Mouse (Mus musculus): ENCODE data around the gene Gm17677. TPM values are rescaled to one million over a fixed set of nuclear protein-coding genes. Genes with fewer than 3 reads are reported as not detected.

The Gm17677 gene
- polyA plus RNA-seq (2012; rRNA removed), result not detected in 2 replicates

- no peak within 1 kb of the TSS for H3K4me3 ChIP-seq (ENCODE audit: insufficient read depth, low read length)
- H3K4me1 ChIP-seq (ENCODE audit: control insufficient read depth, insufficient read depth, low read length), result no peaks in the 10 kb centered on the region
- no peak within 1 kb of the TSS for H3K27ac ChIP-seq (ENCODE audit: insufficient read depth, low read length)
- TF ChIP-seq CTCF (IDR thresholded peaks at IDR 0.05; ENCODE audit: extremely low read depth, insufficient read depth, low read length), result no peak
- no peak for TF ChIP-seq POLR2A (IDR thresholded peaks at IDR 0.05; ENCODE audit: extremely low read depth, insufficient read depth, low read length)
These were observed at the start of gene Gm17677 for GRCm38 (mm10) chr9:35740749-35741148. Gm17677 (plus strand) TSS chr9:35741049.

GRCm38 (mm10) chr9:35691924-35692323 lies 48.9 kb upstream of the Gm17677 start:
- Histone ChIP-seq H3K27ac (ENCODE audit: insufficient read depth, low read length) (no peak overlapping the region), H3K4me3 (ENCODE audit: insufficient read depth, low read length) (no peak overlapping the region), H3K4me1 (ENCODE audit: control insufficient read depth, insufficient read depth, low read length) (no peaks in the 10 kb centered on the region)
- no peak for TF ChIP-seq CTCF (IDR thresholded peaks at IDR 0.05; ENCODE audit: extremely low read depth, insufficient read depth, low read length)
- no peak for TF ChIP-seq POLR2A (IDR thresholded peaks at IDR 0.05; ENCODE audit: extremely low read depth, insufficient read depth, low read length)

- H3K4me1 ChIP-seq (ENCODE audit: control insufficient read depth, insufficient read depth, low read length), result no peaks in the 10 kb centered on the region
- TF ChIP-seq POLR2A (IDR thresholded peaks at IDR 0.05; ENCODE audit: extremely low read depth, insufficient read depth, low read length), result no peak
- TF ChIP-seq CTCF (IDR thresholded peaks at IDR 0.05; ENCODE audit: extremely low read depth, insufficient read depth, low read length), result no peak
- H3K4me3 ChIP-seq (ENCODE audit: insufficient read depth, low read length), result no peak overlapping the region
- H3K27ac ChIP-seq (ENCODE audit: insufficient read depth, low read length), result no peak overlapping the region
These were observed 33.6 kb upstream of the Gm17677 start for GRCm38 (mm10) chr9:35707265-35707664.

GRCm38 (mm10) chr9:35756843-35757242 lies 16.0 kb downstream of the Gm17677 start:
- no peak overlapping the region for H3K4me3 ChIP-seq (ENCODE audit: insufficient read depth, low read length)
- no peaks in the 10 kb centered on the region for H3K4me1 ChIP-seq (ENCODE audit: control insufficient read depth, insufficient read depth, low read length)
- TF ChIP-seq CTCF (IDR thresholded peaks at IDR 0.05; ENCODE audit: extremely low read depth, insufficient read depth, low read length) (no peak), POLR2A (IDR thresholded peaks at IDR 0.05; ENCODE audit: extremely low read depth, insufficient read depth, low read length) (no peak)
- H3K27ac ChIP-seq (ENCODE audit: insufficient read depth, low read length), result no peak overlapping the region

- H3K4me3 ChIP-seq (ENCODE audit: insufficient read depth, low read length), result no peak within 1 kb of the TSS
- TF ChIP-seq POLR2A (IDR thresholded peaks at IDR 0.05; ENCODE audit: extremely low read depth, insufficient read depth, low read length) (no peak), CTCF (IDR thresholded peaks at IDR 0.05; ENCODE audit: extremely low read depth, insufficient read depth, low read length) (no peak)
- H3K27ac ChIP-seq (ENCODE audit: insufficient read depth, low read length), result no peak within 1 kb of the TSS
- no peaks in the 10 kb centered on the region for H3K4me1 ChIP-seq (ENCODE audit: control insufficient read depth, insufficient read depth, low read length)
These were observed 37.2 kb downstream of the Gm17677 start, which contains the start of gene Gm17727 for GRCm38 (mm10) chr9:35778009-35778408. Gm17727 (minus strand) TSS chr9:35778109.

GRCm38 (mm10) chr9:35790001-35790400 lies 49.2 kb downstream of the Gm17677 start, which contains the start of the genes Gm27235 and D730048I06Rik:
Gm27235 (minus strand) TSS chr9:35790101.
D730048I06Rik (minus strand) TSS chr9:35790112.
- Histone ChIP-seq H3K4me1 (ENCODE audit: control insufficient read depth, insufficient read depth, low read length) (no peaks in the 10 kb centered on the region), H3K4me3 (ENCODE audit: insufficient read depth, low read length) (no peak within 1 kb of the TSS), H3K27ac (ENCODE audit: insufficient read depth, low read length) (no peak within 1 kb of the TSS)
- no peak for TF ChIP-seq POLR2A (IDR thresholded peaks at IDR 0.05; ENCODE audit: extremely low read depth, insufficient read depth, low read length)
- no peak for TF ChIP-seq CTCF (IDR thresholded peaks at IDR 0.05; ENCODE audit: extremely low read depth, insufficient read depth, low read length)

Other genes with a start within 250 kb of the Gm17677 start
- gene Gm1113, start 222.8 kb upstream of the Gm17677 start, polyA plus RNA-seq (2012; rRNA removed), result not detected in 2 replicates
- 13.9 and 14.8 TPM in 2 replicates for gene Ddx25, start 182.5 kb upstream of the Gm17677 start, polyA plus RNA-seq (2012; rRNA removed)
- gene Pus3, start 182.5 kb upstream of the Gm17677 start, polyA plus RNA-seq (2012; rRNA removed), result 11.4 and 12.0 TPM in 2 replicates
- gene Pate2, start 170.8 kb upstream of the Gm17677 start, polyA plus RNA-seq (2012; rRNA removed), result 0.44 and 0.49 TPM in 2 replicates
- 5.4 and 7.3 TPM in 2 replicates for gene Hyls1, start 170.7 kb upstream of the Gm17677 start, polyA plus RNA-seq (2012; rRNA removed)
- gene Pate4, start 129.1 kb upstream of the Gm17677 start, polyA plus RNA-seq (2012; rRNA removed), result not detected in 2 replicates
- gene Pate3, start 92.8 kb upstream of the Gm17677 start, polyA plus RNA-seq (2012; rRNA removed), result not detected in 2 replicates
- gene Pate1, start 53.7 kb upstream of the Gm17677 start, polyA plus RNA-seq (2012; rRNA removed), result not detected in 2 replicates
- gene Gm17727, start 37.1 kb downstream of the Gm17677 start, polyA plus RNA-seq (2012; rRNA removed), result not detected in 2 replicates
- not detected in 2 replicates for gene Gm27235, start 49.1 kb downstream of the Gm17677 start, polyA plus RNA-seq (2012; rRNA removed)
- gene D730048I06Rik, start 49.1 kb downstream of the Gm17677 start, polyA plus RNA-seq (2012; rRNA removed), result not detected in 2 replicates
- not detected in 2 replicates for gene 9230110F15Rik, start 103.1 kb downstream of the Gm17677 start, polyA plus RNA-seq (2012; rRNA removed)
- 0.06 and 0.13 TPM in 2 replicates for gene 9230113P08Rik, start 167.4 kb downstream of the Gm17677 start, polyA plus RNA-seq (2012; rRNA removed)

Measured in cortical plate, adult 2 months (tissue).